Mouse (Mus musculus): ENCODE measurements around the gene Tmem97.

The Tmem97 gene

GRCm38 (mm10) chr11:78512025-78512957 is 38.3 kb downstream of the Tmem97 start, which contains the start of the genes Tmem199 and Poldip2:
Gene Tmem199 (minus strand): TSS chr11:78512172.
Gene Poldip2 (plus strand): TSS chr11:78512193.
- DNase-seq (ENCODE audit: low spot score), result peak; percentile 91

- no peak for DNase-seq (ENCODE audit: low spot score)
Observed at GRCm38 (mm10) chr11:78509148-78509547, 41.4 kb downstream of the Tmem97 start.

- DNase-seq (ENCODE audit: low spot score), result no peak
Observed at GRCm38 (mm10) chr11:78505430-78505829, 45.1 kb downstream of the Tmem97 start.

- DNase-seq (ENCODE audit: low spot score), result no peak
Observed at GRCm38 (mm10) chr11:78502909-78503650, 47.5 kb downstream of the Tmem97 start, which contains the start of gene Sebox. Gene Sebox (plus strand): TSS chr11:78503447.

GRCm38 (mm10) chr11:78501529-78501928 is 49.0 kb downstream of the Tmem97 start:
- no peak for DNase-seq (ENCODE audit: low spot score)

GRCm38 (mm10) chr11:78500623-78501202 is 49.9 kb downstream of the Tmem97 start:
- DNase-seq (ENCODE audit: low spot score), result no peak

GRCm38 (mm10) chr11:78499543-78499942 is 51.0 kb downstream of the Tmem97 start:
- DNase-seq (ENCODE audit: low spot score), result no peak

GRCm38 (mm10) chr11:78499004-78499403 is 51.6 kb downstream of the Tmem97 start, which contains the start of gene Vtn:
Gene Vtn (plus strand): TSS chr11:78499091.
- no peak for DNase-seq (ENCODE audit: low spot score)

- DNase-seq (ENCODE audit: low spot score), result peak; percentile 91
Observed at GRCm38 (mm10) chr11:78497544-78498522, 52.7 kb downstream of the Tmem97 start, which contains the start of gene Sarm1. Gene Sarm1 (minus strand): TSS chr11:78497754.

GRCm38 (mm10) chr11:78497071-78497541 is 53.5 kb downstream of the Tmem97 start:
- no peak for DNase-seq (ENCODE audit: low spot score)

- DNase-seq (ENCODE audit: low spot score), result peak; percentile 28
Observed at GRCm38 (mm10) chr11:78495904-78496303, 54.7 kb downstream of the Tmem97 start.

Data from urinary bladder, postnatal 14 days (tissue).